Mouse (Mus musculus) C2C12 (cell line): Measurements from ENCODE around the gene Tinagl1. TPM values are rescaled to one million over a fixed set of nuclear protein-coding genes. Genes with fewer than 3 reads are reported as not detected.
A peak's percentile ranks its signal among the peaks of the same experiment; 100 is the strongest.

Source experiments
- H3K27me3 ChIP-seq: one replicate; pipeline ENCODE4 v1.6.1; 2011; ENCODE audit not compliant: control insufficient read depth, insufficient read depth, insufficient read length
- H3K36me3 ChIP-seq: one replicate; pipeline ENCODE4 v1.6.1; 2011; ENCODE audit not compliant: control insufficient read depth, insufficient read depth
- H3K4me3 ChIP-seq: one replicate; pipeline ENCODE4 v1.5.1; 2011; ENCODE audit warnings: mild to moderate bottlenecking, control low read depth; ENCODE audit not compliant: poor library complexity, insufficient read depth, severe bottlenecking
- H3K79me2 ChIP-seq: one replicate; pipeline ENCODE4 v1.6.1; 2011; ENCODE audit not compliant: control insufficient read depth, insufficient read depth
- H3K79me3 ChIP-seq: one replicate; pipeline ENCODE4 v1.6.1; 2011; ENCODE audit warnings: low read depth, control low read depth
- H3ac ChIP-seq: one replicate; pipeline ENCODE3; 2011; ENCODE audit warnings: low read depth; ENCODE audit not compliant: control insufficient read depth, insufficient read length
- CEBPB ChIP-seq: IDR thresholded peaks from one replicate; pipeline ENCODE4 v1.6.1; 2011; ENCODE audit warnings: low read depth, mild to moderate bottlenecking, control low read depth, moderate library complexity
- CTCF ChIP-seq: IDR thresholded peaks from one replicate; pipeline ENCODE4 v1.5.1; 2011; ENCODE audit not compliant: control insufficient read depth, insufficient read depth, insufficient read length
- FOSL1 ChIP-seq: IDR thresholded peaks from one replicate; pipeline ENCODE4 v1.8.0; 2011; ENCODE audit warnings: mild to moderate bottlenecking, low read length; ENCODE audit not compliant: poor library complexity, insufficient read depth, severe bottlenecking
- MAX ChIP-seq: IDR thresholded peaks from one replicate; pipeline ENCODE4 v1.6.1; 2011; ENCODE audit warnings: mild to moderate bottlenecking, control low read depth
- MYOD1 ChIP-seq: IDR thresholded peaks from one replicate; pipeline ENCODE4 v1.6.1; 2011; ENCODE audit warnings: low read depth; ENCODE audit not compliant: control insufficient read depth, insufficient read length
- MYOG ChIP-seq: IDR thresholded peaks from one replicate; pipeline ENCODE4 v1.6.1; 2011; ENCODE audit not compliant: control insufficient read depth, insufficient read length; ENCODE audit errors: extremely low read depth
- USF1 ChIP-seq: IDR thresholded peaks from one replicate; pipeline ENCODE4 v1.6.1; 2011; ENCODE audit warnings: low read depth, mild to moderate bottlenecking, control low read depth, moderate library complexity
- polyA plus RNA-seq: library from polyadenylated mRNA; unstranded; fragments of >200 nt; fragmentation: generic; extraction: Trizol; gene quantifications from one replicate; pipeline ENCODE4 v1.2.1, GENCODE M21; 2012; ENCODE audit warnings: missing spikeins

Gene Tinagl1
- polyA plus RNA-seq, 1 experiment: 64.1 TPM

DNA sequence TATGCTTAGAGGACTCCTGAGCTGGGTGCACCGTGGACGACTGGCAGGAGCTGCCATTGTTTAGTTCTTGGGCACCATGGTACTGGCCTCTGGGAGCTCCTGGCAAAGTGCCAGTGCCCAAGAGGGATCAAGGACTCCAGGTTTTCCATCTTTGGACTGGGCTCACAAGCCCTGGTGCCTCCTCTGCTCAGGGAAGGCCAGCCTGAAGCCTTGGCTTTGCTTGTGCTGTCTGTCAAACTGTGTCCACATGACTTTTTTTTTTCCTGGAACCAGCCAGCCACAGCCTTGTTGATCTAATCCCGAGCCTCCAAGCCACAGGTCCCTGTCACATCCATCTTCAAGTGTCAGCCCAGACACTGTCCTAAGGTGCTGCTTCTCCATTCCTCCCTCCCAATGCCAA, 33.1 kb downstream of the Tinagl1 start:
- Histone ChIP-seq H3K4me3 (no peak overlapping the region), H3K27me3 (peaks cover 47% of the 10 kb centered on the region), H3K36me3 (no peaks in the 10 kb centered on the region), H3ac (no peak overlapping the region), H3K79me2 (no peaks in the 10 kb centered on the region), H3K79me3 (no peaks in the 10 kb centered on the region)
- TF ChIP-seq MYOD1 (no peak), MYOG (no peak), FOSL1 (no peak), USF1 (no peak), MAX (no peak), CEBPB (no peak), CTCF (no peak)

GRCm38 (mm10) chr4:130140992-130141402, 33.9 kb downstream of the Tinagl1 start:
- Histone ChIP-seq H3K36me3 (no peaks in the 10 kb centered on the region), H3K79me2 (no peaks in the 10 kb centered on the region), H3K79me3 (no peaks in the 10 kb centered on the region), H3ac (no peak overlapping the region), H3K27me3 (peaks cover 52% of the 10 kb centered on the region), H3K4me3 (no peak overlapping the region)
- TF ChIP-seq CTCF (no peak), USF1 (no peak), CEBPB (no peak)

DNA sequence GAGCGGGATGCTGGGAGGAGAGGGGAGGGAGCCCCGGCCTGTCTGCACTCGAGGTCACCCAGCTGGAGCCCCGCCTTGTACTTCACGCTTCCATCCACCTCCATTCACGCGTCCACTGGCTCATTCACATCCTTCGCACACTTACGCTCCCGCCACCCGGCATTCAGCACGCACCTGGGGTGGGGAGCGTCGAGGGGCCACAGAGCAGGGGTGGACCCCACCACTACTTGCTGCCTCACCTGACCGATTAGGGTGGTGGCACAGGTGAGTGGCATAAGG, 35.8 kb downstream of the Tinagl1 start, which contains the start of gene Hcrtr1:
TSS of gene Hcrtr1 (minus strand) at position 146 of the 279 bp plus-strand sequence.
- Histone ChIP-seq H3K36me3 (no peaks in the 10 kb centered on the region), H3K79me3 (no peaks in the 10 kb centered on the region), H3K79me2 (no peaks in the 10 kb centered on the region), H3K27me3 (peaks cover 55% of the 10 kb centered on the region), H3K4me3 (no peak within 1 kb of the TSS), H3ac (no peak within 1 kb of the TSS)
- TF ChIP-seq MYOG (no peak), MYOD1 (no peak), FOSL1 (no peak), CTCF (no peak), USF1 (no peak)

DNA sequence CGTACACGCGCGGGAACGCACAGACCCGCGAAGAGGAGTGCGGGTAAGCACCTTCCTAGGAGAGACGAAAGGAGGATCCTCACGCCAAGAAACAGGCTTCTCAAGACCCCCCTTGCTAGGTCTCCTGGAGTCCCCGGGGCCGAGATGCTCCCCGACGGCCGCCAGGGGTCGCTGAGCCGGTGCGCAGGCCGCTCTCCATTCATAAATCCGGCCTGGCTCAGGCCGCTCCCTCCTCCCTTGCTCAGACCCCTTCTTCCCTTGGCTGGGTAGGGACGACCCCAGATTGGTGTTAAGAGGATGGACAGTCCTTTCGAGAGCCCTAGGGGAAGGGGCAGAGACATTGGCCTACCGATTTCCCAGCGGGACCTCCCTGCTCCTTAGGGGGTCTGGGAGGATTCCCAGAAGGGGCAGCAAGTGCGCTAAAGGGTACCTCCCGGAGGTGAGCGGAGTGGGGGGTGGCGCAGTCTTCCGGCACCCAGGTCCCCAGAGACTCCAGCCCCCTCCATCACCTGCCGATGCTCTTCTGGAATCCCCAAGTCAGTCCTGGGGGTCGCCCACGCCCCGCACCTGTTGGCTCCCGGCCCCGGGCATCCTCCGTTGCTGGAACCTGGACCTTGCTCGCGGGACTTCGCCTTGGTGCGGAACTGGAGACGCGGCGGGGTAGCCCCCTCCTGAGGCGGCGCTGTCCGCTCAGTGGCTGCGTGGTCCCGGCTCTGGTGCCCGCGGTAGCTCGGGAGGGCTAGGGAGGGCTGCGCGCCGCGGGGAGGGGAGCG, 36.3 kb downstream of the Tinagl1 start:
- Histone ChIP-seq H3K79me3 (no peaks in the 10 kb centered on the region), H3K27me3 (peaks cover 52% of the 10 kb centered on the region), H3K36me3 (no peaks in the 10 kb centered on the region), H3K4me3 (no peak overlapping the region), H3K79me2 (no peaks in the 10 kb centered on the region), H3ac (no peak overlapping the region)
- TF ChIP-seq CTCF: peak; percentile 89
- no peak for TF ChIP-seq USF1
- TF ChIP-seq FOSL1: no peak
- no peak for TF ChIP-seq CEBPB

DNA sequence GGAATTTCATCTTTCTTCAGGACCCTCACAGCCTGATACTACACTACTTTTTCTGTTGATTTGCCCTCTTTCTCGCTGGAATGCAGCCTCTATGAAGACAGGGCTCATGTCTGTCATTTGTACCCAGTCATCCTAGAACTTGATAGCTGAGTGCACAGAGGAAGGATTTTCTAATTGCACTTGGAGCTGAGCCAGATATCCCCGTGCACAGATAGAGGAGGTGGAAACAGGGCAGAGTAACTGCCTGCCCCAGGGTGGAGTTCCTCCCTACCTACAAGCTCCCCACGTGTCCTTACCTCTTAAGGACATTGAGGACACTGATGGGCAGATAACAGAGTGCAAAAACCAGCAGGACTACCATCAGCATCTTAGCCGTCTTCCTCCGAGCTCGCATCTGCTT, 41.5 kb downstream of the Tinagl1 start:
- TF ChIP-seq MYOD1: no peak
- no peak for TF ChIP-seq USF1
- TF ChIP-seq CEBPB: no peak
- no peak for TF ChIP-seq CTCF
- no peak for TF ChIP-seq FOSL1
- no peak for TF ChIP-seq MAX
- no peak for TF ChIP-seq MYOG
- peaks cover 24% of the 10 kb centered on the region for H3K27me3 ChIP-seq
- H3K79me2 ChIP-seq: no peaks in the 10 kb centered on the region
- no peak overlapping the region for H3ac ChIP-seq
- H3K79me3 ChIP-seq: no peaks in the 10 kb centered on the region
- H3K4me3 ChIP-seq: no peak overlapping the region
- H3K36me3 ChIP-seq: no peaks in the 10 kb centered on the region

- TF ChIP-seq CTCF: no peak
- TF ChIP-seq MAX: no peak
- TF ChIP-seq MYOD1: no peak
- TF ChIP-seq MYOG: no peak
- TF ChIP-seq CEBPB: no peak
- TF ChIP-seq USF1: no peak
- no peak for TF ChIP-seq FOSL1
- Histone ChIP-seq H3K36me3 (peaks cover 12% of the 10 kb centered on the region), H3K79me3 (no peaks in the 10 kb centered on the region), H3K79me2 (no peaks in the 10 kb centered on the region), H3K27me3 (peaks cover 10% of the 10 kb centered on the region), H3ac (no peak overlapping the region), H3K4me3 (no peak overlapping the region)
Measured at GRCm38 (mm10) chr4:130131448-130132105, 43.3 kb downstream of the Tinagl1 start.
